Mouse (Mus musculus): ENCODE data around the gene Adcy4.

Gene Adcy4

DNA sequence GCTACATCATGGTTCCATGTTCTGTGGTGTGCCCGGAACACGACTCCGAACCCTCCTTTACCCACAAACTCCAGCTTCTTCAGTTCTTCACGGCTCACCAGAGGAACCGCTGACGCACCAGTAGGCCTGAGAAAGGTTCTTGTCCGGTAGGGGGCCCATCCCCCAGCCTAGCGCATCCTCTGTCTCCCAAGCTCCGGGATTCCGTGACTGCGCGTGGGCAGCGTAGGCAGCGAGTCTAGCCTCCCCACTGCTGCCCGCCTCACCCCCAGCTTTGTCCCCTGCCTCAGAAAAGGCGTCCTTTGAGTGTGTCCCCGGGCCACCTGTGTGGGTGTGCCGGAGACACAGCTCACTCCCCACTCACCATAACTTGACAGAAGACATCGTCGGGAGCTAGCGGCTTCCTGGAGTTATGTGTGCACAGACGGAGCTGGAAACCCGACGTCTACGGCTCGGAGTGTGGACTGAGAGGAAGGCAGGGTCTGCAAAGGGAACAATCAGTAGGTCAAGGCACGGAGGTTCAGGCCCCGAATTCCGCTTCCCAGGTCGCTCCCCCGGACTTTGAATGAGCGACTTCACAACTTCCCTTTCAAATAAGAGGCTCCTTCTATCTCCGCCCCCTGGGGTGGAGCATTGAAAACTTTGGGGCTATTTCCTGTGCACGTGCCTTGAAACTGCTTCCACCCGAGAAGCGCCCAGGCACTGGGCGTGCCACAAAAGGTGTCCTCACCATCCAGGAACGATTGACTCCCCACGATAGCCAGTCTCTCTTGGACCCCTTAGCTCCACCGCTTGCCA is 4.6 kb upstream of the Adcy4 start, which contains the start of gene Ripk3:
Gene Ripk3 (minus strand): TSS at position 610 of the 795 bp plus-strand sequence.
- peak; percentile 80 for DNase-seq (ENCODE audit: low spot score)

DNA sequence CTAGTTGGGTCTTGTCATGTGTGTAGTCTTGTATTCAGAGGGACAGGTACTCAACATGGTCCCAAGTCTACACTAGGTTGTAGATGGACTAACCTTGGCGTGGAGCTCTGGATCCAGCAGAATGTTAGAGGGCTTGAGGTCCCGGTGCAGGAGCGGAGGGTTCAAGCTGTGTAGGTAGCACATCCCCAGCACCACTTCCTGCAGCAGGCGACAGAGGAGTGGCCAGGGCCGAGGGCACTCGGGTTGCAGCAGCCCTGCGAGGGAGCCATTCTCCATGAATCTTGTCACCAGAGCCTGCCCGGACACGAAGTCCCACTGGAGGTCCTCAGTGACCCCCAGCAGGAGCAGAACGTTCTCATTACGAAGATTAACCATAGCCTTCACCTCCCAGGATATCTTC is 3.8 kb upstream of the Adcy4 start:
- no peak for DNase-seq (ENCODE audit: low spot score)

DNA sequence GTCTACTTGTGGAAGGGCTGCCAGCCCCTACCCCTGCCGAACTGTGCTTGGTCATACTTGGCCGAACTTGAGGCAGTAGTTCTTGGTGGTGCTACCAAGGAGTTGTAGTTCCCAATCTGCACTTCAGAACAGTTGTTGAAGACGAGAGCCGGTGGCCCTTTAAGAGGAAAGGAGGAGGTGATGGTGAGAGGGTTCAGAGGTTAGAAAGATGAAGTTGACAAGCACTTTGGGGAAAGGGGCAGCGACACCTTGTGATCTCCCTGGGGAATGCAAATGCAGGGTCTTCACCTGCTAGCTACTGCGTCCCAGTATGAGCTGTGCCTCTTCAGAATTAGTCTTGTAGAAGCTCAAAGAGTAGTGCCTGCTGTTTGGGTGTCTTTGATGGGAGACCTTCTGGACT is 1.3 kb upstream of the Adcy4 start:
- DNase-seq (ENCODE audit: low spot score) = no peak

DNA sequence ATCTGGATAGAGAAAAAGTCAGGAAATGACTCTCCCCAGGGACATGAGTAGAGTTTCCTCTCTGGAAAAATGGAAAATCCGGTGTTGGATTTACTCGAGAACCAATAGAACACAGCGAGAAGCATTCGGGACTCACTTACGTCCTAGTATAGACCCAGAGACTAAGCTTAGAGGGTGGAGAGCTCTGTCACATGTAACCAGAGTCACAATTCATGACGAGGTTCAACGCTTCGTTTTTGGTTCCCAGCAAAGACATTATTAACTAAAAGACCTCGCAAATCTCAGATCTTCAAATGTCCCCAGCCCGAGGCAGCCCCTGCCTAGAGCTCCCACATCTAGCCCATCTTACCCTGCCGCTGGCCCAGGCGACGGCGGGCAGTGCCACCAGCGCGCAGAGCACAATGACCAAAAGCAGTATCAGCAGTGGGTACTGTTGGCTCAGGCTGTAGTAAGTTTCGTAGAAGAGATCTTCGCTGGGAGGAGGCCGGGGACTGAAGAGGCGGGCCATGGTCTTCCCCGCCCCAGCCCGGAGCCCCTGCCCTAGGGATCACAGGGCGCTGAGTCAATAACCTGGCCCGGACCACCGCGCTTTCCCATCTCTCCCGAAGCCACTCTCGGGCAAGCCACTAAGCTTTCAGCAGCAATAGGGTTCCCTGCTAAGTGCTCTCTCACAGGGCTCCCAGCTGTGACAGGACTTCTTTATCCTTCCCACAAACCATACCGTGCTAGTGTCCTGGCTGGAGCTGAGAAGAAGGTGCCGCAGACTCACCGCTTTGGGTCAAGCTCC is 531 bp downstream of the Adcy4 start:
- DNase-seq (ENCODE audit: low spot score) = no peak

DNA sequence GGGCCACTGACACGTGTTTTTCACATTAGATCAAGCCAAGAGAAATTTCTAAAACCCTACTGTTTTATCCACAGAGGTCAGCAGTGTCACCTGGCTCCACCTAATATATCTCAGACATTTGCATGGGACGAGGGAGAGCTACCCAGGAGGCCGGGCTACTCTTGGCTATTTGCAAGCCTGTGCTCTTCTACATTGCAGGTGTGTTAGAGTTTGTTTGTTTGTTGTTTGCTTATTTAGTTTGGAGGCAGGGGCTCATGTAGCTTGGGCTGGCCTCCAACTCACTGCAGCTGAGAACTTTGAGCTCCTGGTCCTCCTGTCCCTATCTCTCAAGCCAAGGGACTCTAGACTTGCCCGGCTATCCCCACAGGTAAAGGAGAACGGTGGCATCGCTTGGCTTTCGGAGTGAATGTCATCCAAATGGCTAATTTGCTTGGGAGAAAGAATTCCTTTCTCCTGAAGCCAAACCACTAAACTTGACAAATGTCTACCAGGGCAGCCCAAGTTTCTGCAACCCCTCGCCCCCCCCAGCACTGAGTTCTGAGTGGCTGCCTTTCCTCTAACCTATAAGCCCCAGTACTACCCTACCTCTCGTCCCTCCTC is 1.4 kb downstream of the Adcy4 start:
- no peak for DNase-seq (ENCODE audit: low spot score)

GRCm38 (mm10) chr14:55781310-55781709 is 2.6 kb downstream of the Adcy4 start:
- peak; percentile 57 for DNase-seq (ENCODE audit: low spot score)

DNA sequence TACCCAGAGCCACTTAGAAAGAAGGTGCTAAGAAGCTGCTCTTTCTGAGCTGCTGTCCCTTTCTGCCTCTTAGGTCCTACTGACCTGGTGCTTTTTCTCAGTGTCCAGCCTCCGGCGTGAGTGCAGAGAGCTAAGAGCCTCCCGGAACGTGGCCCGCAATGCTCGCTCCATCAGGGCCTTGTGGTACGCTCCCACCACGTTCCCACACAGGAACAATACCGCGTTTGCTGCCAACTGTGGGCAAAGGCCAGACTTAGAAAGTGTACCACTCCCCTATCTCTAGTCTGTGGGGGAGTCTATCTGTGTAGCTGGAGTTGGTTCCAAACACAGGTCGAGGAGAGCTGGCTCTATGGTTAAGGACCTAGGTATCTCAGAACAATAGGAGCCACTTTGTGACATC is 3.2 kb downstream of the Adcy4 start:
- DNase-seq (ENCODE audit: low spot score) = no peak

DNA sequence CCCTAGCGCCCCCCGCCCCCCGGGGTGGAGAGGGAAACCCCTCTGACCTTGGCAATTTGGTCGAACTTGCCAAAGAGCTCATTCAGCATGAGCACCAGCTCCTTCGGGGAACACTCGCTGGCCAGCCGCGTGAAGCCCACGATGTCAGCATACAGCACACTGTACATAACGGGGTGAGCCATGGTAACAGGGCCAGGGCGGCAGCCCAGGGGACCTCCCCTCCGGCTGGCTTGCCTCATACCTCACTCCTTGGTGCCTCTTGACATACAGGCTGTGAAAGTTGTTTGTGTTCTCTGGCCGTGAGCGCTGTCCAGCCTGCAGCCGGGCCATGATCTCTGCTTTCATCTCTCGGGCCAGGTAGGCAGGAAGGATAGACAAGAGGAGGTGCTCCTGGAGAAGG is 4.2 kb downstream of the Adcy4 start:
- DNase-seq (ENCODE audit: low spot score) = no peak

GRCm38 (mm10) chr14:55778686-55779085 is 5.2 kb downstream of the Adcy4 start:
- DNase-seq (ENCODE audit: low spot score) = no peak

- no peak for DNase-seq (ENCODE audit: low spot score)
Observed at GRCm38 (mm10) chr14:55777806-55778205, 6.1 kb downstream of the Adcy4 start.

- no peak for DNase-seq (ENCODE audit: low spot score)
Observed at GRCm38 (mm10) chr14:55777176-55777575, 6.7 kb downstream of the Adcy4 start.

- no peak for DNase-seq (ENCODE audit: low spot score)
Observed at GRCm38 (mm10) chr14:55776711-55777110, 7.2 kb downstream of the Adcy4 start.

GRCm38 (mm10) chr14:55769087-55769703 is 14.7 kb downstream of the Adcy4 start:
- no peak for DNase-seq (ENCODE audit: low spot score)

GRCm38 (mm10) chr14:55768555-55768954 is 15.3 kb downstream of the Adcy4 start:
- DNase-seq (ENCODE audit: low spot score) = no peak

GRCm38 (mm10) chr14:55767519-55768414 is 16.1 kb downstream of the Adcy4 start:
- no peak for DNase-seq (ENCODE audit: low spot score)

DNA sequence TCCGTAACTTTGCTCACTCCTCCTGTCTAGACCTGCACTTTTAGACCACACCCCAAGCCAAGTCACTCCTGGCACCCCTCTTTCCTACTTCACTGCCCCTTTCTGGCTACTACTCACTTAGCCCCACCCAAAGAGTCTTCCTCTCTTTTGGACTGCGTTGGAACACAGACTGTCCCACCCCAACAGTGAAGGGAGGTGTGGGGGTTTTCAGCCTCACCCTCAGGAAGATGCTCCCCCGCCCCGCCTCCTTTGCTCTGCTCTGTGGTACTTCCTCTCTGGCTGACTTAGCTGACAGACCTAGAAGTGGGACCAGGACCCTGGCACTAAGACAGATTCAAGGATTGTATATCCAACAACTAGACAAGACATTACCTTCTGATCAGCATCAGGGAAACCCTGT is 18.2 kb downstream of the Adcy4 start, which contains the start of gene Ltb4r1:
Gene Ltb4r1 (plus strand): TSS at position 267 of the 400 bp plus-strand sequence.
- no peak for DNase-seq (ENCODE audit: low spot score)

- no peak for DNase-seq (ENCODE audit: low spot score)
Observed at GRCm38 (mm10) chr14:55763166-55763565, 20.7 kb downstream of the Adcy4 start.

- no peak for DNase-seq (ENCODE audit: low spot score)
Observed at GRCm38 (mm10) chr14:55762001-55762821, 21.7 kb downstream of the Adcy4 start.

GRCm38 (mm10) chr14:55761163-55761562 is 22.7 kb downstream of the Adcy4 start, which contains the start of gene Ltb4r2:
TSS of gene Ltb4r2 (plus strand) at chr14:55761428.
- DNase-seq (ENCODE audit: low spot score) = no peak

GRCm38 (mm10) chr14:55760156-55760555 is 23.7 kb downstream of the Adcy4 start:
- DNase-seq (ENCODE audit: low spot score) = peak; percentile 84

Data from T-cell, adult 2 months (primary cell).